Mouse (Mus musculus): ENCODE measurements around the gene Kcnh2.

DNA sequence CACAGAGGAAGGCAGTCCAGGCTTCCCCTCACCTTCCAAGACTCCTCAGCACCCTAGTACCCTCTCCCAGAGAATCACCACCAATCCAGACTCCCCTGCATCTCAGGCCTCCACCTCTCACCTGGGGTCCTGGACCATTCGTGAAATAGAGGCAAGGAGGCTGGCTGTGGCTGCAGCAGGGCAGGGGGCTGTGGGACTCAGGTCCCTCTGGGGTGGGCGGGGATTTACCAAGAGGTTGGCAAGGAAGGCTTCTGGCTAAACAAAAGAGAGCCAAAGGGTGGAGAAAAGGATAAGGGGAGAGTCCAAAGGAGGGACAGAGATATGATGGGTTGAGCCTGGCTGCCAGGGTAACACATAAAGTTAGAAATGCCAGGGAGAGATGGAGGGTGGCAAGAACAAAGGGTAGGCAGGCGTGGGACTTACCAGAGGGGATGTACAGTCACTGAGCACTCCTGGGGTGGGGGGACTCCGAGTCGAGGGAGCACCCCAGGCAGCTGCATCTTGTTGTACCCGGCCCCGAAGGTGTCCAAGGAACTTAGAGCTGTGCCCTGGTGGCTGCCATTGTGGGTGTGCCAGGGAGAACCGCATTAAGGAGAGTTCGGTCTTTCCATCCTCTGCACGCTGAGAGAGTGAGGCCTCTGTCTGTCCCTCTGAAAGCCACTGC lies 34.6 kb upstream of the Kcnh2 start:
- no peak for TF ChIP-seq POLR2A (IDR thresholded peaks at IDR 0.05; ENCODE audit: insufficient read depth, low read depth, low read length)
- no peak for TF ChIP-seq CTCF (IDR thresholded peaks at IDR 0.05)
